Mouse (Mus musculus): ENCODE measurements around the gene Olfr1201. TPM values are rescaled to one million over a fixed set of nuclear protein-coding genes. Genes with fewer than 3 reads are reported as not detected.

Gene Olfr1201
- total RNA-seq (2021) = not detected
- long read RNA-seq, experiment 1 = 0 reads
- long read RNA-seq, experiment 2 = 0 reads

GRCm38 (mm10) chr2:88792736-88793135, at the start of gene Olfr1201:
Gene Olfr1201 (plus strand): TSS chr2:88793036.
- no peak for DNase-seq
- intact Hi-C loops (cut with DNase I; ENCODE audit: low total_unique reads) = no loop called here

GRCm38 (mm10) chr2:88743379-88743778, 49.5 kb upstream of the Olfr1201 start:
- intact Hi-C loops (cut with DNase I; ENCODE audit: low total_unique reads) = no loop called here
- no peak for DNase-seq

GRCm38 (mm10) chr2:88751270-88751669, 41.6 kb upstream of the Olfr1201 start, which contains the start of gene Olfr1198:
Gene Olfr1198 (minus strand): TSS chr2:88751370.
- no peak for DNase-seq
- intact Hi-C loops (cut with DNase I; ENCODE audit: low total_unique reads) = no loop called here

GRCm38 (mm10) chr2:88760369-88760768, 32.5 kb upstream of the Olfr1201 start, which contains the start of gene Olfr1199:
Gene Olfr1199 (minus strand): TSS chr2:88760469.
- no peak for DNase-seq

GRCm38 (mm10) chr2:88770388-88770787, 22.4 kb upstream of the Olfr1201 start, which contains the start of gene Olfr1200:
Gene Olfr1200 (minus strand): TSS chr2:88770488.
- intact Hi-C loops (cut with DNase I; ENCODE audit: low total_unique reads) = no loop called here
- DNase-seq = no peak

More at GRCm38 (mm10) chr2:88760369-88760768, 32.5 kb upstream of the Olfr1201 start, which contains the start of gene Olfr1199:
- intact Hi-C loops (cut with DNase I; ENCODE audit: low total_unique reads) = no loop called here

GRCm38 (mm10) chr2:88814196-88814595, 21.4 kb downstream of the Olfr1201 start, which contains the start of gene Olfr1202:
Gene Olfr1202 (plus strand): TSS chr2:88814496.
- intact Hi-C loops (cut with DNase I; ENCODE audit: low total_unique reads) = no loop called here
- DNase-seq = no peak

GRCm38 (mm10) chr2:88829437-88829836, 36.6 kb downstream of the Olfr1201 start, which contains the start of gene Olfr1205:
Gene Olfr1205 (plus strand): TSS chr2:88829737.
- no peak for DNase-seq
- intact Hi-C loops (cut with DNase I; ENCODE audit: low total_unique reads) = no loop called here

GRCm38 (mm10) chr2:88838477-88838876, 45.6 kb downstream of the Olfr1201 start:
- intact Hi-C loops (cut with DNase I; ENCODE audit: low total_unique reads) = no loop called here
- no peak for DNase-seq

Other genes with a start within 250 kb of the Olfr1201 start
- gene Olfr1188, start 236.1 kb upstream of the Olfr1201 start, total RNA-seq (2021) = not detected
- not detected for gene Olfr1189, start 206.6 kb upstream of the Olfr1201 start, total RNA-seq (2021)
- gene Olfr1191-ps1, start 152.5 kb upstream of the Olfr1201 start, total RNA-seq (2021) = under 1 TPM in 1 of 2 experiments, not detected in 1; 0.04 TPM
- not detected for gene Olfr1192-ps1, start 144.5 kb upstream of the Olfr1201 start, total RNA-seq (2021)
- gene Olfr1193, start 117.4 kb upstream of the Olfr1201 start, total RNA-seq (2021) = not detected
- gene Olfr1195, start 103.8 kb upstream of the Olfr1201 start, total RNA-seq (2021) = not detected
- not detected for gene Olfr1196, start 88.4 kb upstream of the Olfr1201 start, total RNA-seq (2021)
- gene Olfr1197, start 60.7 kb upstream of the Olfr1201 start, total RNA-seq (2021) = not detected
- gene Olfr1198, start 41.7 kb upstream of the Olfr1201 start, total RNA-seq (2021) = not detected
- not detected for gene Olfr1199, start 32.6 kb upstream of the Olfr1201 start, total RNA-seq (2021)
- gene Olfr1200, start 22.5 kb upstream of the Olfr1201 start, total RNA-seq (2021) = not detected
- gene Olfr1202, start 21.5 kb downstream of the Olfr1201 start, total RNA-seq (2021) = not detected
- gene Olfr1205, start 36.7 kb downstream of the Olfr1201 start, total RNA-seq (2021) = not detected
- gene Olfr1204, start 56.3 kb downstream of the Olfr1201 start, total RNA-seq (2021) = not detected
- not detected for gene Olfr1206, start 70.2 kb downstream of the Olfr1201 start, total RNA-seq (2021)
- not detected for gene Olfr1208, start 109.3 kb downstream of the Olfr1201 start, total RNA-seq (2021)
- not detected for gene Olfr1209, start 122.1 kb downstream of the Olfr1201 start, total RNA-seq (2021)
- not detected for gene Olfr1211, start 145.1 kb downstream of the Olfr1201 start, total RNA-seq (2021)
- not detected for gene Olfr1212, start 160.9 kb downstream of the Olfr1201 start, total RNA-seq (2021)
- gene Gm13762, start 187.2 kb downstream of the Olfr1201 start, total RNA-seq (2021) = not detected
- gene Olfr1214, start 199.6 kb downstream of the Olfr1201 start, total RNA-seq (2021) = not detected
- not detected for gene Olfr1215, start 213.9 kb downstream of the Olfr1201 start, total RNA-seq (2021)
- gene Olfr1216, start 225.3 kb downstream of the Olfr1201 start, total RNA-seq (2021) = not detected
- gene Olfr1217, start 239.0 kb downstream of the Olfr1201 start, total RNA-seq (2021) = not detected

All from gastrocnemius, postnatal 14 days (tissue).